Mouse (Mus musculus): ENCODE results near the gene Amz2. TPM values are rescaled to one million over a fixed set of nuclear protein-coding genes. Genes with fewer than 3 reads are reported as not detected.
"Not testable (repeated sequence)": the region's sequence is repeated elsewhere in the genome, so short reads cannot be mapped to it uniquely, and the experiment has no call there.

The Amz2 gene
- polyA plus RNA-seq, 1 experiment from 2014 or later = 37.6 TPM

- Histone ChIP-seq H3K9ac (ENCODE audit: low read depth, low read length) (no peak overlapping the region), H3K27ac (ENCODE audit: low read depth, low read length) (no peak overlapping the region), H3K27me3 (ENCODE audit: control insufficient read depth, insufficient read depth, low read length) (no peaks in the 10 kb centered on the region), H3K4me1 (ENCODE audit: control insufficient read depth, insufficient read depth, low read length) (no peaks in the 10 kb centered on the region), H3K9me3 (replicated peaks; ENCODE audit: control insufficient read depth, low read length) (no peaks in the 10 kb centered on the region), H3K36me3 (ENCODE audit: control insufficient read depth, insufficient read depth, low read length) (no peaks in the 10 kb centered on the region), H3K4me2 (no peak overlapping the region), H3K4me3 (ENCODE audit: low read depth, low read length) (no peak overlapping the region)
- ATAC-seq (replicated peaks; ENCODE audit: insufficient number of reproducible peaks, low FRiP score, low TSS enrichment) = no peak
- WGBS (ENCODE audit: insufficient replicate concordance) = 54% methylated on average over 1 of the region's 1 CpGs
Measured at GRCm38 (mm10) chr11:109487111-109487510, 61.4 kb downstream of the Amz2 start.

- H3K9ac ChIP-seq (ENCODE audit: low read depth, low read length) = no peak overlapping the region
- H3K4me1 ChIP-seq (ENCODE audit: control insufficient read depth, insufficient read depth, low read length) = no peaks in the 10 kb centered on the region
- H3K4me3 ChIP-seq (ENCODE audit: low read depth, low read length) = no peak overlapping the region
- ATAC-seq (replicated peaks; ENCODE audit: insufficient number of reproducible peaks, low FRiP score, low TSS enrichment) = no peak
- WGBS (ENCODE audit: insufficient replicate concordance) = 73% methylated on average over 10 of the region's 10 CpGs
- H3K27ac ChIP-seq (ENCODE audit: low read depth, low read length) = no peak overlapping the region
- no peaks in the 10 kb centered on the region for H3K36me3 ChIP-seq (ENCODE audit: control insufficient read depth, insufficient read depth, low read length)
- H3K4me2 ChIP-seq = no peak overlapping the region
- no peaks in the 10 kb centered on the region for H3K9me3 ChIP-seq (replicated peaks; ENCODE audit: control insufficient read depth, low read length)
- no peaks in the 10 kb centered on the region for H3K27me3 ChIP-seq (ENCODE audit: control insufficient read depth, insufficient read depth, low read length)
Measured at GRCm38 (mm10) chr11:109487991-109488684, 62.4 kb downstream of the Amz2 start.

- no peaks in the 10 kb centered on the region for H3K36me3 ChIP-seq (ENCODE audit: control insufficient read depth, insufficient read depth, low read length)
- H3K4me2 ChIP-seq = no peak overlapping the region
- no peak for ATAC-seq (replicated peaks; ENCODE audit: insufficient number of reproducible peaks, low FRiP score, low TSS enrichment)
- WGBS (ENCODE audit: insufficient replicate concordance) = 89% methylated on average over 2 of the region's 2 CpGs
- no peak overlapping the region for H3K27ac ChIP-seq (ENCODE audit: low read depth, low read length)
- H3K9ac ChIP-seq (ENCODE audit: low read depth, low read length) = no peak overlapping the region
- no peaks in the 10 kb centered on the region for H3K9me3 ChIP-seq (replicated peaks; ENCODE audit: control insufficient read depth, low read length)
- H3K4me1 ChIP-seq (ENCODE audit: control insufficient read depth, insufficient read depth, low read length) = no peaks in the 10 kb centered on the region
- no peak overlapping the region for H3K4me3 ChIP-seq (ENCODE audit: low read depth, low read length)
- no peaks in the 10 kb centered on the region for H3K27me3 ChIP-seq (ENCODE audit: control insufficient read depth, insufficient read depth, low read length)
Measured at GRCm38 (mm10) chr11:109489763-109490162, 64.0 kb downstream of the Amz2 start.

- Histone ChIP-seq H3K4me3 (ENCODE audit: low read depth, low read length) (no peak overlapping the region), H3K27ac (ENCODE audit: low read depth, low read length) (no peak overlapping the region), H3K4me1 (ENCODE audit: control insufficient read depth, insufficient read depth, low read length) (peaks cover 11% of the 10 kb centered on the region), H3K27me3 (ENCODE audit: control insufficient read depth, insufficient read depth, low read length) (no peaks in the 10 kb centered on the region), H3K9ac (ENCODE audit: low read depth, low read length) (no peak overlapping the region), H3K4me2 (no peak overlapping the region), H3K9me3 (replicated peaks; ENCODE audit: control insufficient read depth, low read length) (no peaks in the 10 kb centered on the region), H3K36me3 (ENCODE audit: control insufficient read depth, insufficient read depth, low read length) (no peaks in the 10 kb centered on the region)
- no peak for ATAC-seq (replicated peaks; ENCODE audit: insufficient number of reproducible peaks, low FRiP score, low TSS enrichment)
- 68% methylated on average over 4 of the region's 4 CpGs for WGBS (ENCODE audit: insufficient replicate concordance)
Measured at GRCm38 (mm10) chr11:109491844-109492243, 66.1 kb downstream of the Amz2 start.

- H3K4me1 ChIP-seq (ENCODE audit: control insufficient read depth, insufficient read depth, low read length) = peaks cover 11% of the 10 kb centered on the region
- ATAC-seq (replicated peaks; ENCODE audit: insufficient number of reproducible peaks, low FRiP score, low TSS enrichment); H3K27me3 ChIP-seq (ENCODE audit: control insufficient read depth, insufficient read depth, low read length); H3K36me3 ChIP-seq (ENCODE audit: control insufficient read depth, insufficient read depth, low read length); H3K27ac ChIP-seq (ENCODE audit: low read depth, low read length); H3K9ac ChIP-seq (ENCODE audit: low read depth, low read length); H3K4me2 ChIP-seq; H3K9me3 ChIP-seq (replicated peaks; ENCODE audit: control insufficient read depth, low read length); H3K4me3 ChIP-seq (ENCODE audit: low read depth, low read length): not testable (repeated sequence)
- WGBS (ENCODE audit: insufficient replicate concordance) = 64% methylated on average over 8 of the region's 8 CpGs
Measured at GRCm38 (mm10) chr11:109492847-109493464, 67.2 kb downstream of the Amz2 start.

- Histone ChIP-seq H3K36me3 (ENCODE audit: control insufficient read depth, insufficient read depth, low read length) (no peaks in the 10 kb centered on the region), H3K4me1 (ENCODE audit: control insufficient read depth, insufficient read depth, low read length) (peaks cover 11% of the 10 kb centered on the region), H3K27me3 (ENCODE audit: control insufficient read depth, insufficient read depth, low read length) (peaks cover 3% of the 10 kb centered on the region; the same call in 1 of the 2 replicates), H3K4me2 (peak overlapping the region; percentile 15), H3K9ac (ENCODE audit: low read depth, low read length) (no peak overlapping the region), H3K4me3 (ENCODE audit: low read depth, low read length) (no peak overlapping the region), H3K9me3 (replicated peaks; ENCODE audit: control insufficient read depth, low read length) (no peaks in the 10 kb centered on the region), H3K27ac (ENCODE audit: low read depth, low read length) (no peak overlapping the region)
- WGBS (ENCODE audit: insufficient replicate concordance) = 44% methylated on average over 24 of the region's 24 CpGs
- ATAC-seq (replicated peaks; ENCODE audit: insufficient number of reproducible peaks, low FRiP score, low TSS enrichment) = no peak
Measured at GRCm38 (mm10) chr11:109494890-109495770, 69.4 kb downstream of the Amz2 start.

- ATAC-seq (replicated peaks; ENCODE audit: insufficient number of reproducible peaks, low FRiP score, low TSS enrichment) = no peak
- H3K9ac ChIP-seq (ENCODE audit: low read depth, low read length) = no peak overlapping the region
- H3K4me3 ChIP-seq (ENCODE audit: low read depth, low read length) = no peak overlapping the region
Measured at GRCm38 (mm10) chr11:109495771-109496474, 70.2 kb downstream of the Amz2 start.

GRCm38 (mm10) chr11:109496475-109496993, 70.8 kb downstream of the Amz2 start:
- 84% methylated on average over 7 of the region's 7 CpGs for WGBS (ENCODE audit: insufficient replicate concordance)
- Histone ChIP-seq H3K4me3 (ENCODE audit: low read depth, low read length) (no peak overlapping the region), H3K4me1 (ENCODE audit: control insufficient read depth, insufficient read depth, low read length) (peaks cover 11% of the 10 kb centered on the region), H3K9ac (ENCODE audit: low read depth, low read length) (no peak overlapping the region), H3K9me3 (replicated peaks; ENCODE audit: control insufficient read depth, low read length) (no peaks in the 10 kb centered on the region), H3K27me3 (ENCODE audit: control insufficient read depth, insufficient read depth, low read length) (peaks cover 3% of the 10 kb centered on the region; the same call in 1 of the 2 replicates), H3K27ac (ENCODE audit: low read depth, low read length) (no peak overlapping the region), H3K36me3 (ENCODE audit: control insufficient read depth, insufficient read depth, low read length) (no peaks in the 10 kb centered on the region), H3K4me2 (no peak overlapping the region)
- ATAC-seq (replicated peaks; ENCODE audit: insufficient number of reproducible peaks, low FRiP score, low TSS enrichment) = no peak

More at GRCm38 (mm10) chr11:109495771-109496474, 70.2 kb downstream of the Amz2 start:
- no peaks in the 10 kb centered on the region for H3K36me3 ChIP-seq (ENCODE audit: control insufficient read depth, insufficient read depth, low read length)
- H3K4me2 ChIP-seq = peak overlapping the region; percentile 15
- H3K27ac ChIP-seq (ENCODE audit: low read depth, low read length) = no peak overlapping the region
- WGBS (ENCODE audit: insufficient replicate concordance) = 54% methylated on average over 14 of the region's 14 CpGs
- no peaks in the 10 kb centered on the region for H3K9me3 ChIP-seq (replicated peaks; ENCODE audit: control insufficient read depth, low read length)
- peaks cover 3% of the 10 kb centered on the region; the same call in 1 of the 2 replicates for H3K27me3 ChIP-seq (ENCODE audit: control insufficient read depth, insufficient read depth, low read length)
- H3K4me1 ChIP-seq (ENCODE audit: control insufficient read depth, insufficient read depth, low read length) = peaks cover 11% of the 10 kb centered on the region
